Mouse (Mus musculus) liver, embryonic 14.5 days (tissue): ENCODE data around the gene Asxl1.

Experiments used
- CTCF ChIP-seq: IDR thresholded peaks from 2 replicates; pipeline ENCODE4 v1.5.1; 2016; ENCODE audit warnings: antibody characterized with exemption, low read depth, control low read depth
- EP300 ChIP-seq: IDR thresholded peaks from 2 replicates; pipeline ENCODE4 v1.6.1; 2016; ENCODE audit warnings: antibody characterized with exemption, low read depth

- TF ChIP-seq CTCF (no peak), EP300 (no peak)
Observed at GRCm38 (mm10) chr2:153440755-153441154, 95.1 kb downstream of the Asxl1 start.
